ENCODE assay signal across 27 mouse cellular contexts in the genomic region with DNA sequence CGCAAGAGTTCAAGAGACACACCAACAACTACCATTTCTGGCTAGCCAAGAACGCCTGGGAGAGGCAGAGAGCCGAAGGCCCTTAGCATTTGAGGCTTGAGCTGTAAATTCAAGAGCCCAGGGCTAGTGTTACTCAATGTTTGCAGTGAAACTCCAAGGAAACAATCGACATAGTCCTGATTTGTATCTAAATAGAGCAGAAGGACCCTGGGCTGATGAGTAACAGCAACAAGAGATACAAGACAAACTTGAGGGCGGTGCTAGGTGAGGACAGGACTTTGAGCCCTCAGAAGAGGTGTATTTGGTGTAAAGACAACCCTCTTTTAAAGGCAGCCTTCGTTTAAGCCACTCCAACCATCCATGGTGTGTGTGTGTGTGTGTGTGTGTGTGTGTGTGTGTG.
A peak's percentile ranks its signal among the peaks of the same experiment; 100 is the strongest.
DNase-seq lines count a peak whose midpoint lies in the region; ATAC-seq and TF ChIP-seq lines count a peak whose summit lies in the region.
"Had no signal": no experiment of that assay in that cellular context is flagged by ENCODE, and none has a peak within 500 bp of the region (broad histone marks: within the 10 kb centered on the region; RNA-seq: fewer than 3 reads in every experiment).

No protein-coding gene starts in this region.

- H3K27ac ChIP-seq in heart, embryonic 12.5 days (ENCODE audit: poor library complexity, severe bottlenecking): peak overlapping the region; percentile 19; the same call in 1 of the 2 replicates
- H3K27ac ChIP-seq in kidney, embryonic 16.5 days (ENCODE audit: low read length): 0 out of 2 replicates have a peak overlapping the region, but pooled peaks have one; percentile 34
- H3K27ac ChIP-seq in intestine, postnatal 0 days (ENCODE audit: low read depth, low read length): peak overlapping the region; percentile 69
- H3K27ac ChIP-seq: embryonic facial prominence, embryonic 12.5 days; layer of hippocampus, adult 2 months; stomach, embryonic 15.5 days had no signal

- no peak for DNase-seq in heart, postnatal 4 days
- DNase-seq in kidney, adult 8-10 months: no peak
- peak; percentile 17 for DNase-seq in NIH3T3 (ENCODE audit: low read depth)
- DNase-seq in thymus, adult 18-20 months: no peak
- no peak for DNase-seq in layer of hippocampus, postnatal 25 days (ENCODE audit: extremely low spot score in 1 of 2, low spot score in 1 of 2)
- DNase-seq: adrenal gland, postnatal 10 days; cerebellum, adult 8-10 months; cerebellum, postnatal 25 days; kidney, postnatal 14 days; layer of hippocampus, postnatal 36 days; liver; lung, adult 18-20 months; lung, postnatal 14 days; midbrain, embryonic 14.5 days; retina, postnatal 1 day; right cerebral cortex, postnatal 14 days; thymus, postnatal 25 days had no signal

- WGBS in heart, embryonic 12.5 days: 79% methylated on average over 6 of the region's 6 CpGs
- WGBS in kidney, embryonic 16.5 days: 77% methylated on average over 6 of the region's 6 CpGs
- 41% methylated on average over 6 of the region's 6 CpGs for WGBS in intestine, postnatal 0 days

- no peaks in the 10 kb centered on the region for H3K27me3 ChIP-seq in heart, embryonic 12.5 days (replicated peaks)
- H3K27me3 ChIP-seq in kidney, embryonic 16.5 days (ENCODE audit: insufficient read depth, low read length): no peaks in the 10 kb centered on the region
- no peaks in the 10 kb centered on the region for H3K27me3 ChIP-seq in intestine, postnatal 0 days (replicated peaks; ENCODE audit: control insufficient read depth, insufficient read depth, low read length)
- H3K27me3 ChIP-seq: embryonic facial prominence, embryonic 12.5 days; Patski; stomach, embryonic 15.5 days had no signal

- ATAC-seq in heart, embryonic 12.5 days (ENCODE audit: insufficient number of reproducible peaks, low FRiP score): no peak
- ATAC-seq in kidney, embryonic 16.5 days (ENCODE audit: low FRiP score, low TSS enrichment): no peak
- ATAC-seq in intestine, postnatal 0 days: peak; percentile 80
- ATAC-seq: forebrain, embryonic 14.5 days; hindbrain, embryonic 16.5 days; Patski had no signal

- no peak overlapping the region for H3K9ac ChIP-seq in heart, embryonic 12.5 days
- H3K9ac ChIP-seq in kidney, embryonic 16.5 days (replicated peaks; ENCODE audit: low read length): no peak overlapping the region
- no peak overlapping the region for H3K9ac ChIP-seq in intestine, postnatal 0 days (ENCODE audit: low read depth, low read length)
- H3K9ac ChIP-seq: embryonic facial prominence, embryonic 12.5 days; stomach, embryonic 15.5 days had no signal

- TF ChIP-seq CTCF in intestine, postnatal 0 days (IDR thresholded peaks at IDR 0.05; ENCODE audit: low read depth): no peak

- H3K4me2 ChIP-seq in heart, embryonic 12.5 days: no peak overlapping the region
- no peak overlapping the region for H3K4me2 ChIP-seq in kidney, embryonic 16.5 days (replicated peaks; ENCODE audit: low read depth, low read length)
- H3K4me2 ChIP-seq in intestine, postnatal 0 days (replicated peaks; ENCODE audit: low read depth): no peak overlapping the region
- H3K4me2 ChIP-seq: embryonic facial prominence, embryonic 12.5 days; stomach, embryonic 15.5 days had no signal

- H3K4me3 ChIP-seq in heart, embryonic 12.5 days: no peak overlapping the region
- H3K4me3 ChIP-seq in kidney, embryonic 16.5 days (ENCODE audit: low read length): no peak overlapping the region
- no peak overlapping the region for H3K4me3 ChIP-seq in intestine, postnatal 0 days (ENCODE audit: low read depth, low read length)
- H3K4me3 ChIP-seq: embryonic facial prominence, embryonic 12.5 days; layer of hippocampus, adult 2 months; stomach, embryonic 15.5 days had no signal

- no peaks in the 10 kb centered on the region; the same call in 1 of the 2 replicates for H3K36me3 ChIP-seq in heart, embryonic 12.5 days
- H3K36me3 ChIP-seq in kidney, embryonic 16.5 days (ENCODE audit: insufficient read depth, low read length): no peaks in the 10 kb centered on the region
- H3K36me3 ChIP-seq in intestine, postnatal 0 days (ENCODE audit: control insufficient read depth, insufficient read depth): no peaks in the 10 kb centered on the region
- H3K36me3 ChIP-seq: embryonic facial prominence, embryonic 12.5 days; G1E; stomach, embryonic 15.5 days had no signal

- no peaks in the 10 kb centered on the region for H3K9me3 ChIP-seq in heart, embryonic 12.5 days (replicated peaks)
- no peaks in the 10 kb centered on the region for H3K9me3 ChIP-seq in kidney, embryonic 16.5 days (ENCODE audit: low read length)
- H3K9me3 ChIP-seq in intestine, postnatal 0 days (ENCODE audit: control insufficient read depth): no peaks in the 10 kb centered on the region
- H3K9me3 ChIP-seq: embryonic facial prominence, embryonic 12.5 days; G1E; stomach, embryonic 15.5 days had no signal

- peaks cover 38% of the 10 kb centered on the region for H3K4me1 ChIP-seq in heart, embryonic 12.5 days (replicated peaks)
- peaks cover 10% of the 10 kb centered on the region; the same call in 1 of the 2 replicates for H3K4me1 ChIP-seq in kidney, embryonic 16.5 days (ENCODE audit: insufficient read depth, low read length)
- 0 out of 2 replicates have a peak, but pooled peaks cover 11% of the 10 kb centered on the region for H3K4me1 ChIP-seq in intestine, postnatal 0 days (replicated peaks; ENCODE audit: control insufficient read depth, insufficient read depth, low read length)
- H3K4me1 ChIP-seq: stomach, embryonic 15.5 days had no signal

Comparison
In these comparisons a context has a peak if more than half of its experiments do, and no peak if none do; other contexts are left out.
1. H3K27ac ChIP-seq: peak in every context shown above with its lines; median percentile 69 in intestine, postnatal 0 days; 34 in kidney, embryonic 16.5 days; 19 in heart, embryonic 12.5 days.